Mouse (Mus musculus) forebrain, postnatal 0 days (tissue): ENCODE data around the gene Ccdc158. TPM values are rescaled to one million over a fixed set of nuclear protein-coding genes. Genes with fewer than 3 reads are reported as not detected.
A peak's percentile ranks its signal among the peaks of the same experiment; 100 is the strongest.

ENCODE experiments used
- ATAC-seq: fragments of 200-750 bp; cut with Nextera tagmentation; 2 replicates; pipeline ENCODE4 v1.8.0; 2017; ENCODE audit warnings: mild to moderate bottlenecking, moderate library complexity
- DNase-seq: peaks from one replicate; pipeline ENCODE4 v3.0.0-alpha.2; 2015
- H3K27ac ChIP-seq: fragments of 300-500 bp; sonication (generic); 2 replicates; pipeline ENCODE4 v1.5.1; 2014; ENCODE audit warnings: low read depth, mild to moderate bottlenecking, antibody characterized with exemption, low read length, moderate library complexity, mixed read lengths
- H3K27me3 ChIP-seq: fragments of 300-500 bp; sonication (generic); 2 replicates; pipeline ENCODE4 v1.6.1; 2014; ENCODE audit warnings: mild to moderate bottlenecking, low read length, mixed read lengths; ENCODE audit not compliant: insufficient read depth
- H3K36me3 ChIP-seq: fragments of 300-500 bp; sonication (generic); 2 replicates; pipeline ENCODE4 v1.6.1; 2014; ENCODE audit warnings: mild to moderate bottlenecking, moderate library complexity; ENCODE audit not compliant: insufficient read depth
- H3K4me1 ChIP-seq: fragments of 300-500 bp; sonication (generic); 2 replicates; pipeline ENCODE4 v1.6.1; 2014; ENCODE audit warnings: antibody characterized with exemption; ENCODE audit not compliant: insufficient read depth
- H3K4me2 ChIP-seq: fragments of 300-500 bp; sonication (generic); 2 replicates; pipeline ENCODE4 v1.6.1; 2014; ENCODE audit warnings: low read depth, mild to moderate bottlenecking, moderate library complexity
- H3K4me3 ChIP-seq: fragments of 300-500 bp; sonication (generic); 2 replicates; pipeline ENCODE4 v1.5.1; 2014; ENCODE audit warnings: low read depth, low read length, mixed read lengths
- H3K9ac ChIP-seq: fragments of 300-500 bp; sonication (generic); 2 replicates; pipeline ENCODE4 v1.6.1; 2014; ENCODE audit warnings: mild to moderate bottlenecking
- H3K9me3 ChIP-seq: fragments of 300-500 bp; sonication (generic); 2 replicates; pipeline ENCODE4 v1.6.1; 2016; ENCODE audit warnings: low read length
- CTCF ChIP-seq: sonication (generic); IDR thresholded peaks from 2 replicates; pipeline ENCODE4 v1.5.1; 2016; ENCODE audit warnings: antibody characterized with exemption, control low read depth, low read depth
- WGBS: fragments of 180-500 bp; shearing (Covaris S2); extraction: QIAGEN DNeasy Blood & Tissue Kit; methylation state at CpG from one replicate; pipeline ENCODE4 v1.1.7; 2014; 5-methylcytosine and 5-hydroxymethylcytosine counted together
- polyA plus RNA-seq: library from polyadenylated mRNA; unstranded; fragments of >200 nt; fragmentation: Nextera tagmentation; extraction: Ambion mirVana; gene quantifications from 2 replicates; pipeline ENCODE4 v1.2.1, GENCODE M21; 2015
- total RNA-seq: library from RNA; depleted of rRNA; stranded (reverse); fragments of >200 nt; gene quantifications from 2 replicates; pipeline ENCODE4 v1.2.3, GENCODE M21; 2014

Gene Ccdc158
- total and polyA plus RNA-seq, 2 experiments from 2014 or later: 0.39 to 1.3 TPM

GRCm38 (mm10) chr5:92627896-92628295, 47.2 kb downstream of the Ccdc158 start:
- no peak overlapping the region for H3K4me2 ChIP-seq
- no peak overlapping the region for H3K9ac ChIP-seq
- H3K27me3 ChIP-seq: no peaks in the 10 kb centered on the region
- H3K4me1 ChIP-seq: no peaks in the 10 kb centered on the region
- no peak for TF ChIP-seq CTCF
- H3K4me3 ChIP-seq: no peak overlapping the region
- no peak overlapping the region for H3K27ac ChIP-seq
- DNase-seq: no peak
- no peak for ATAC-seq
- 86% methylated on average over 7 of the region's 7 CpGs for WGBS
- no peaks in the 10 kb centered on the region for H3K36me3 ChIP-seq
- H3K9me3 ChIP-seq: no peaks in the 10 kb centered on the region

- ATAC-seq (no peak), DNase-seq (no peak)
- Histone ChIP-seq H3K27ac (no peak overlapping the region), H3K27me3 (no peaks in the 10 kb centered on the region), H3K4me1 (no peaks in the 10 kb centered on the region), H3K4me2 (no peak overlapping the region), H3K9ac (no peak overlapping the region), H3K4me3 (no peak overlapping the region), H3K9me3 (no peaks in the 10 kb centered on the region), H3K36me3 (no peaks in the 10 kb centered on the region)
- WGBS: 81% methylated on average over 5 of the region's 5 CpGs
- no peak for TF ChIP-seq CTCF
Observed at GRCm38 (mm10) chr5:92621883-92622282, 53.2 kb downstream of the Ccdc158 start.

GRCm38 (mm10) chr5:92612756-92613155, 62.3 kb downstream of the Ccdc158 start:
- Histone ChIP-seq H3K36me3 (no peaks in the 10 kb centered on the region), H3K4me2 (no peak overlapping the region), H3K9ac (no peak overlapping the region), H3K27me3 (no peaks in the 10 kb centered on the region), H3K27ac (no peak overlapping the region), H3K9me3 (no peaks in the 10 kb centered on the region), H3K4me3 (no peak overlapping the region), H3K4me1 (no peaks in the 10 kb centered on the region)
- DNase-seq: no peak
- ATAC-seq: no peak
- 89% methylated on average over 4 of the region's 4 CpGs for WGBS
- no peak for TF ChIP-seq CTCF

GRCm38 (mm10) chr5:92607492-92608229, 67.4 kb downstream of the Ccdc158 start:
- no peak for TF ChIP-seq CTCF
- no peaks in the 10 kb centered on the region for H3K9me3 ChIP-seq
- H3K27ac ChIP-seq: no peak overlapping the region
- DNase-seq: no peak
- H3K4me2 ChIP-seq: no peak overlapping the region
- H3K36me3 ChIP-seq: no peaks in the 10 kb centered on the region
- no peaks in the 10 kb centered on the region for H3K27me3 ChIP-seq
- 82% methylated on average over 5 of the region's 5 CpGs for WGBS
- no peak overlapping the region for H3K9ac ChIP-seq
- 0 out of 2 replicates have a peak, but pooled peaks cover 3% of the 10 kb centered on the region for H3K4me1 ChIP-seq
- no peak for ATAC-seq
- no peak overlapping the region for H3K4me3 ChIP-seq

GRCm38 (mm10) chr5:92604452-92605247, 70.4 kb downstream of the Ccdc158 start:
- no peak overlapping the region for H3K9ac ChIP-seq
- peak; percentile 18 for DNase-seq
- no peak for TF ChIP-seq CTCF
- 0 out of 2 replicates have a peak, but pooled peaks cover 3% of the 10 kb centered on the region for H3K4me1 ChIP-seq
- H3K4me3 ChIP-seq: no peak overlapping the region
- H3K27ac ChIP-seq: no peak overlapping the region
- no peak overlapping the region for H3K4me2 ChIP-seq
- H3K36me3 ChIP-seq: no peaks in the 10 kb centered on the region
- 57% methylated on average over 10 of the region's 10 CpGs for WGBS
- no peaks in the 10 kb centered on the region for H3K9me3 ChIP-seq
- H3K27me3 ChIP-seq: no peaks in the 10 kb centered on the region
- peak; percentile 52 for ATAC-seq

GRCm38 (mm10) chr5:92602691-92603690, 72.1 kb downstream of the Ccdc158 start, which contains the start of gene Stbd1:
Gene Stbd1, plus strand, starts transcription at chr5:92603041.
- TF ChIP-seq CTCF: no peak
- DNase-seq (peak; percentile 50), ATAC-seq (peak; percentile 76)
- no peaks in the 10 kb centered on the region for H3K9me3 ChIP-seq
- H3K4me3 ChIP-seq: peak within 1 kb of the TSS; percentile 49
- no peaks in the 10 kb centered on the region for H3K36me3 ChIP-seq
- peak within 1 kb of the TSS; percentile 97 for H3K4me2 ChIP-seq
- WGBS: 1% methylated on average over 68 of the region's 69 CpGs
- H3K27me3 ChIP-seq: no peaks in the 10 kb centered on the region
- H3K4me1 ChIP-seq: 0 out of 2 replicates have a peak, but pooled peaks cover 3% of the 10 kb centered on the region
- H3K9ac ChIP-seq: peak within 1 kb of the TSS; percentile 53
- H3K27ac ChIP-seq: no peak within 1 kb of the TSS
